Mouse (Mus musculus) right cerebral cortex, postnatal 4 days (tissue): Measurements from ENCODE around the gene Papola.
"Not testable (repeated sequence)": the region's sequence is repeated elsewhere in the genome, so short reads cannot be mapped to it uniquely, and the experiment has no call there.

Experiments used
- DNase-seq: peaks from one replicate; pipeline ENCODE4 v3.0.0-alpha.2; 2022

The Papola gene

GRCm38 (mm10) chr12:105806205-105806604 is 21.7 kb downstream of the Papola start:
- no peak for DNase-seq

- no peak for DNase-seq
These were observed 22.9 kb downstream of the Papola start for GRCm38 (mm10) chr12:105807416-105807815.

- DNase-seq = no peak
These were observed 24.5 kb downstream of the Papola start for GRCm38 (mm10) chr12:105808945-105809344.

GRCm38 (mm10) chr12:105810608-105811007 is 26.1 kb downstream of the Papola start:
- DNase-seq = no peak

GRCm38 (mm10) chr12:105813957-105814356 is 29.5 kb downstream of the Papola start:
- DNase-seq = no peak

- DNase-seq = no peak
These were observed 39.0 kb downstream of the Papola start for GRCm38 (mm10) chr12:105823472-105823871.

GRCm38 (mm10) chr12:105824743-105825142 is 40.2 kb downstream of the Papola start:
- DNase-seq = no peak

GRCm38 (mm10) chr12:105825266-105825665 is 40.8 kb downstream of the Papola start:
- DNase-seq = no peak

- no peak for DNase-seq
These were observed 48.0 kb downstream of the Papola start for GRCm38 (mm10) chr12:105832541-105832940.

- no peak for DNase-seq
These were observed 50.4 kb downstream of the Papola start for GRCm38 (mm10) chr12:105834926-105835325.

GRCm38 (mm10) chr12:105835571-105835970 is 51.1 kb downstream of the Papola start:
- DNase-seq = no peak

- peak; percentile 64 for DNase-seq
These were observed 51.7 kb downstream of the Papola start for GRCm38 (mm10) chr12:105836196-105836595.

GRCm38 (mm10) chr12:105839096-105839495 is 54.6 kb downstream of the Papola start:
- no peak for DNase-seq

- DNase-seq = not testable (repeated sequence)
These were observed 56.1 kb downstream of the Papola start for GRCm38 (mm10) chr12:105840545-105840944.

GRCm38 (mm10) chr12:105843243-105844005 is 58.9 kb downstream of the Papola start:
- no peak for DNase-seq

- no peak for DNase-seq
These were observed 59.9 kb downstream of the Papola start for GRCm38 (mm10) chr12:105844406-105844805.

- DNase-seq = no peak
These were observed 64.6 kb downstream of the Papola start for GRCm38 (mm10) chr12:105849102-105849501.

- DNase-seq = no peak
These were observed 66.2 kb downstream of the Papola start for GRCm38 (mm10) chr12:105850675-105851074.

- DNase-seq = no peak
These were observed 68.3 kb downstream of the Papola start for GRCm38 (mm10) chr12:105852798-105853197.

GRCm38 (mm10) chr12:105854639-105855038 is 70.1 kb downstream of the Papola start:
- DNase-seq = peak; percentile 42

GRCm38 (mm10) chr12:105857902-105858640 is 73.6 kb downstream of the Papola start:
- DNase-seq = no peak

- no peak for DNase-seq
These were observed 77.6 kb downstream of the Papola start for GRCm38 (mm10) chr12:105862072-105862471.

- no peak for DNase-seq
These were observed 78.1 kb downstream of the Papola start for GRCm38 (mm10) chr12:105862607-105863006.

- no peak for DNase-seq
These were observed 78.9 kb downstream of the Papola start for GRCm38 (mm10) chr12:105863436-105863835.
